9 mouse cellular contexts compared by ENCODE assay signal in genomic region chr1:156418170-156418569, GRCm38 (mm10). TPM values are rescaled to one million over a fixed set of nuclear protein-coding genes. Genes with fewer than 3 reads are reported as not detected.
DNase-seq lines count a peak whose midpoint lies in the region; ATAC-seq and TF ChIP-seq lines count a peak whose summit lies in the region.
"Had no signal": no experiment of that assay in that cellular context is flagged by ENCODE, and none has a peak within 500 bp of the region (broad histone marks: within the 10 kb centered on the region; RNA-seq: fewer than 3 reads in every experiment).

No protein-coding gene starts in this region.

- TF ChIP-seq CTCF in ES-Bruce4 (IDR thresholded peaks at IDR 0.05; ENCODE audit: low read depth, low read length): peak; percentile 10

- H3K36me3 ChIP-seq in kidney, embryonic 15.5 days: no peaks in the 10 kb centered on the region
- H3K36me3 ChIP-seq in ES-Bruce4 (ENCODE audit: control insufficient read depth, insufficient read depth, low read length, poor library complexity, severe bottlenecking): no peaks in the 10 kb centered on the region
- H3K36me3 ChIP-seq in forebrain, embryonic 16.5 days (ENCODE audit: control insufficient read depth, insufficient read depth): no peaks in the 10 kb centered on the region
- H3K36me3 ChIP-seq: lung, embryonic 15.5 days; stomach, embryonic 15.5 days had no signal

- no peak overlapping the region for H3K4me2 ChIP-seq in kidney, embryonic 15.5 days
- no peak overlapping the region for H3K4me2 ChIP-seq in forebrain, embryonic 16.5 days (ENCODE audit: low read length)
- H3K4me2 ChIP-seq: lung, embryonic 15.5 days; stomach, embryonic 15.5 days had no signal

- H3K9me3 ChIP-seq in kidney, embryonic 15.5 days (replicated peaks): no peaks in the 10 kb centered on the region
- H3K9me3 ChIP-seq in ES-Bruce4 (replicated peaks; ENCODE audit: control insufficient read depth, insufficient read depth, low read length, poor library complexity, severe bottlenecking): peaks cover 2% of the 10 kb centered on the region; the same call in 1 of the 2 replicates
- no peaks in the 10 kb centered on the region for H3K9me3 ChIP-seq in forebrain, embryonic 16.5 days (ENCODE audit: control insufficient read depth, low read length)
- H3K9me3 ChIP-seq: lung, embryonic 15.5 days; stomach, embryonic 15.5 days had no signal

- peak; percentile 18 for DNase-seq in kidney, adult 11 months
- peak; percentile 69 for DNase-seq in CD4-positive helper T cell, adult 2 months (ENCODE audit: low read depth, low spot score)
- DNase-seq in fibroblast of lung, adult 2 months (ENCODE audit: low read depth): peak; percentile 17

- H3K27ac ChIP-seq in kidney, embryonic 15.5 days: no peak overlapping the region
- no peak overlapping the region for H3K27ac ChIP-seq in ES-Bruce4 (ENCODE audit: insufficient read depth, low read length)
- H3K27ac ChIP-seq in forebrain, embryonic 16.5 days (ENCODE audit: low read length): no peak overlapping the region
- H3K27ac ChIP-seq: lung, embryonic 15.5 days; stomach, embryonic 15.5 days had no signal

- no peak for ATAC-seq in kidney, embryonic 15.5 days (replicated peaks; ENCODE audit: low FRiP score)
- ATAC-seq in megakaryocyte progenitor cell, adult 5-6 weeks (replicated peaks; ENCODE audit: poor library complexity): peak; percentile 47
- ATAC-seq in forebrain, embryonic 16.5 days: no peak

- no peak overlapping the region for H3K9ac ChIP-seq in kidney, embryonic 15.5 days
- no peak overlapping the region for H3K9ac ChIP-seq in ES-Bruce4 (ENCODE audit: low read depth, poor library complexity, severe bottlenecking)
- no peak overlapping the region for H3K9ac ChIP-seq in forebrain, embryonic 16.5 days (replicated peaks; ENCODE audit: low read depth, low read length)
- H3K9ac ChIP-seq: lung, embryonic 15.5 days; stomach, embryonic 15.5 days had no signal

- WGBS in kidney, embryonic 15.5 days: 66% methylated on average over 4 of the region's 4 CpGs
- whole genome bisulfite sequencing in forebrain, embryonic 16.5 days: 60% methylated on average over 4 of the region's 4 CpGs

- H3K27me3 ChIP-seq in kidney, embryonic 15.5 days: no peaks in the 10 kb centered on the region
- H3K27me3 ChIP-seq in ES-Bruce4 (ENCODE audit: control insufficient read depth, insufficient read depth, low read length, poor library complexity, severe bottlenecking): no peaks in the 10 kb centered on the region
- no peaks in the 10 kb centered on the region for H3K27me3 ChIP-seq in forebrain, embryonic 16.5 days (replicated peaks; ENCODE audit: control insufficient read depth, insufficient read depth, low read length)
- H3K27me3 ChIP-seq: lung, embryonic 15.5 days; stomach, embryonic 15.5 days had no signal

- no peak for TF ChIP-seq EP300 in ES-Bruce4 (IDR thresholded peaks at IDR 0.05; ENCODE audit: insufficient read depth, low read depth, low read length)

- H3K4me3 ChIP-seq in kidney, embryonic 15.5 days (replicated peaks): no peak overlapping the region
- no peak overlapping the region for H3K4me3 ChIP-seq in ES-Bruce4 (ENCODE audit: low read depth, low read length)
- H3K4me3 ChIP-seq in forebrain, embryonic 16.5 days (replicated peaks; ENCODE audit: low read length): no peak overlapping the region
- H3K4me3 ChIP-seq: lung, embryonic 15.5 days; stomach, embryonic 15.5 days had no signal

- peaks cover 3% of the 10 kb centered on the region; the same call in 1 of the 2 replicates for H3K4me1 ChIP-seq in kidney, embryonic 15.5 days
- H3K4me1 ChIP-seq in ES-Bruce4 (ENCODE audit: control insufficient read depth, insufficient read depth, low read length): no peaks in the 10 kb centered on the region
- peaks cover 4% of the 10 kb centered on the region; the same call in 1 of the 2 replicates for H3K4me1 ChIP-seq in forebrain, embryonic 16.5 days (replicated peaks; ENCODE audit: control insufficient read depth, insufficient read depth, low read length)
- H3K4me1 ChIP-seq: stomach, embryonic 15.5 days had no signal

- TF ChIP-seq POLR2A in ES-Bruce4 (IDR thresholded peaks at IDR 0.05; ENCODE audit: insufficient read depth, low read length): no peak

RNA-seq across cellular contexts. Expression of gene Axdnd1, which starts 2.8 kb away (rescaled TPM):
- 0.22 and 0.67 TPM in 2 replicates for polyA plus RNA-seq in kidney, embryonic 15.5 days (2015; fragmentation: Nextera tagmentation; extraction: Ambion mirVana)
- 1.5 and 2.9 TPM in 2 replicates for polyA plus RNA-seq in ES-Bruce4 (2011; ENCODE audit: insufficient read depth, insufficient read length, low read depth, missing spikeins)
- 0.52 TPM in 1 of 2 replicates, not detected in the other for total RNA-seq in megakaryocyte progenitor cell, adult 5-6 weeks (2015)
- 0.68 TPM in 1 of 2 replicates, not detected in the other for total RNA-seq in megakaryocyte progenitor cell, adult 5-6 weeks (2017)
- polyA plus RNA-seq in forebrain, embryonic 16.5 days (2015; fragmentation: Nextera tagmentation; extraction: Ambion mirVana): not detected in 2 replicates

RNA-seq across cellular contexts. Expression of gene Gm2000, which starts 52.3 kb away (rescaled TPM):
- 847 and 878 TPM in 2 replicates for polyA plus RNA-seq in kidney, embryonic 15.5 days (2015; fragmentation: Nextera tagmentation; extraction: Ambion mirVana)
- 1,667 and 1,764 TPM in 2 replicates for polyA plus RNA-seq in ES-Bruce4 (2011; ENCODE audit: insufficient read depth, insufficient read length, low read depth, missing spikeins)
- total RNA-seq in megakaryocyte progenitor cell, adult 5-6 weeks (2015): 1,614 and 1,672 TPM in 2 replicates
- total RNA-seq in megakaryocyte progenitor cell, adult 5-6 weeks (2017): 3,561 and 3,585 TPM in 2 replicates
- polyA plus RNA-seq in forebrain, embryonic 16.5 days (2015; fragmentation: Nextera tagmentation; extraction: Ambion mirVana): 492 and 576 TPM in 2 replicates

RNA-seq across cellular contexts. Expression of gene Soat1, which starts 56.0 kb away (rescaled TPM):
- 40.2 and 52.1 TPM in 2 replicates for polyA plus RNA-seq in kidney, embryonic 15.5 days (2015; fragmentation: Nextera tagmentation; extraction: Ambion mirVana)
- polyA plus RNA-seq in ES-Bruce4 (2011; ENCODE audit: insufficient read depth, insufficient read length, low read depth, missing spikeins): 137 and 140 TPM in 2 replicates
- 99.4 and 117 TPM in 2 replicates for total RNA-seq in megakaryocyte progenitor cell, adult 5-6 weeks (2015)
- total RNA-seq in megakaryocyte progenitor cell, adult 5-6 weeks (2017): 139 and 140 TPM in 2 replicates
- 10.1 and 16.2 TPM in 2 replicates for polyA plus RNA-seq in forebrain, embryonic 16.5 days (2015; fragmentation: Nextera tagmentation; extraction: Ambion mirVana)

Comparison
In these comparisons a context has a peak if more than half of its experiments do, and no peak if none do; other contexts are left out.
1. DNase-seq: peak in every context shown above with its lines; median percentile 69 in CD4-positive helper T cell, adult 2 months; 18 in kidney, adult 11 months; 17 in fibroblast of lung, adult 2 months.